Mouse (Mus musculus) bone marrow, adult 2 months (tissue): ENCODE measurements around the gene Limd1. TPM values are rescaled to one million over a fixed set of nuclear protein-coding genes. Genes with fewer than 3 reads are reported as not detected.
A peak's percentile ranks its signal among the peaks of the same experiment; 100 is the strongest.
"Not testable (repeated sequence)": the region's sequence is repeated elsewhere in the genome, so short reads cannot be mapped to it uniquely, and the experiment has no call there.

Experiments used
- H3K27ac ChIP-seq: fragments of 200-500 bp; 2 replicates; pipeline ENCODE4 v1.5.1; 2012; ENCODE audit warnings: low read depth, mild to moderate bottlenecking, control low read depth, inconsistent platforms, low read length; ENCODE audit not compliant: control insufficient read depth, poor library complexity, insufficient read depth
- H3K4me1 ChIP-seq: fragments of 200-500 bp; 2 replicates; pipeline ENCODE4 v1.6.1; 2011; ENCODE audit warnings: low read length; ENCODE audit not compliant: control insufficient read depth, insufficient read depth
- H3K4me3 ChIP-seq: fragments of 200-500 bp; replicated peaks from 2 replicates; pipeline ENCODE3; 2011; ENCODE audit warnings: mild to moderate bottlenecking, low read depth, low read length, control low read depth; ENCODE audit not compliant: control insufficient read depth
- CTCF ChIP-seq: fragments of 200-500 bp; IDR thresholded peaks from 2 replicates; pipeline ENCODE4 v1.5.1; 2011; ENCODE audit warnings: low read length, control low read depth; ENCODE audit not compliant: control insufficient read depth, insufficient read depth
- POLR2A ChIP-seq: fragments of 200-500 bp; IDR thresholded peaks from 2 replicates; pipeline ENCODE4 v1.6.1; 2011; ENCODE audit warnings: low read depth, mild to moderate bottlenecking, control low read depth, low read length, borderline replicate concordance; ENCODE audit not compliant: control insufficient read depth
- WGBS: fragments of 180-500 bp; shearing (Covaris S2); methylation state at CpG from one replicate; pipeline ENCODE4 v1.1.7; 2018; 5-methylcytosine and 5-hydroxymethylcytosine counted together
- polyA plus RNA-seq: library from polyadenylated mRNA; stranded (reverse); fragments of >200 nt; gene quantifications from 2 replicates; pipeline ENCODE4 v1.2.4, GENCODE M21; 2011; ENCODE audit warnings: low replicate concordance; ENCODE audit not compliant: missing spikeins, insufficient read depth, insufficient read length

The Limd1 gene
- polyA plus RNA-seq: 16.0 and 19.0 TPM in 2 replicates

- under 1% methylated on average over 47 of the region's 57 CpGs for WGBS
- no peak for TF ChIP-seq CTCF
- TF ChIP-seq POLR2A: peak; percentile 59; the same call in 1 of the 2 replicates
- H3K27ac ChIP-seq: peak within 1 kb of the TSS; percentile 94
- peak within 1 kb of the TSS; percentile 86 for H3K4me3 ChIP-seq
- H3K4me1 ChIP-seq: peaks cover 7% of the 10 kb centered on the region
These were observed at the start of gene Limd1 for GRCm38 (mm10) chr9:123478586-123479195. TSS of gene Limd1 (plus strand) at chr9:123478706.

- Histone ChIP-seq H3K4me3 (no peak overlapping the region), H3K4me1 (no peaks in the 10 kb centered on the region), H3K27ac (no peak overlapping the region)
- TF ChIP-seq POLR2A (no peak), CTCF (no peak)
- 85% methylated on average over 4 of the region's 4 CpGs for WGBS
These were observed 48.6 kb upstream of the Limd1 start for GRCm38 (mm10) chr9:123429863-123430262.

DNA sequence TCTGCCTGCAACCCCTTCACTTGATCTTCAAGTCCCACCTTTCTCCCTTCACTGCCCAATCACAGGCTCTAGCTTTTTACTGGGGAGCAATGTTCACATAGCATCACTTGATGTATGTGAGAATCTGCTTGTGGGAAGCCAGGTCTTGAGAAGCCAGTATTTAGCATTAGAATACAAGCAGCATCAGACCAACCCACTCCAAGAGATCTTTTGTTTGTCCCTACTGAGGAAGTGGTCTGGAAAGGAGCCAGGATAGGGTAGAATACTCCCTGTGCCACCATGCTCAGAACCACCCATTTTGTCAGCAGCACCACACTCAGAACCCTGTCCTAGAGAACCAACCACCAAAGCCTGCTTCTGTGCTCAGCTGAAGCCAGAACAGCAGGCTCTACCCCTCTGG is 47.5 kb upstream of the Limd1 start:
- no peak overlapping the region for H3K27ac ChIP-seq
- TF ChIP-seq CTCF (no peak), POLR2A (no peak)
- no peaks in the 10 kb centered on the region for H3K4me1 ChIP-seq
- H3K4me3 ChIP-seq: no peak overlapping the region

DNA sequence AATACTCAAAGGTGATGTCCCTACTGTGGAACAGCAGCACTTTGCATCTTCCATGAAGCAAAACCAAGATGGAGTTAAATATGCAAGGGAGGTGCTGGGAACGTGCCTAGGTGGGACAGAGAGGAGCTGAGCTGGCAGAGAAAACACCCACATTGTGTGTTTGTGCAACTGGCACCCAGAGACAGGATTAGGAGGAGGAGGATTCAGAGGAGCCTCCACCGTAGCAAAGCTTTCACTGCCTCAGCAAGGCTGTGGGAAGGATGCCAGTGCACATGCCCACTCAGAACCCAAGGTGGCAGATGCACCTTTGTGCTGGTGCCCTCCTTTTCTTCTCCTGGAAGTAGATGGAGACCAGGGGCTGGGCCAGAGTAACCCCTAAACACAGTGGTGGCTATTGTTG is 40.3 kb upstream of the Limd1 start:
- no peak overlapping the region for H3K4me3 ChIP-seq
- WGBS: 85% methylated on average over 2 of the region's 2 CpGs
- no peaks in the 10 kb centered on the region for H3K4me1 ChIP-seq
- TF ChIP-seq POLR2A: no peak
- TF ChIP-seq CTCF: no peak
- H3K27ac ChIP-seq: no peak overlapping the region

GRCm38 (mm10) chr9:123440230-123441058 is 38.1 kb upstream of the Limd1 start:
- TF ChIP-seq CTCF (no peak), POLR2A (no peak)
- H3K4me1 ChIP-seq: no peaks in the 10 kb centered on the region
- no peak overlapping the region for H3K4me3 ChIP-seq
- WGBS: 68% methylated on average over 5 of the region's 5 CpGs
- no peak overlapping the region for H3K27ac ChIP-seq

- H3K4me1 ChIP-seq, H3K4me3 ChIP-seq, H3K27ac ChIP-seq: not testable (repeated sequence)
- WGBS: 96% methylated on average over 3 of the region's 3 CpGs
These were observed 31.4 kb upstream of the Limd1 start for GRCm38 (mm10) chr9:123447101-123447500.

DNA sequence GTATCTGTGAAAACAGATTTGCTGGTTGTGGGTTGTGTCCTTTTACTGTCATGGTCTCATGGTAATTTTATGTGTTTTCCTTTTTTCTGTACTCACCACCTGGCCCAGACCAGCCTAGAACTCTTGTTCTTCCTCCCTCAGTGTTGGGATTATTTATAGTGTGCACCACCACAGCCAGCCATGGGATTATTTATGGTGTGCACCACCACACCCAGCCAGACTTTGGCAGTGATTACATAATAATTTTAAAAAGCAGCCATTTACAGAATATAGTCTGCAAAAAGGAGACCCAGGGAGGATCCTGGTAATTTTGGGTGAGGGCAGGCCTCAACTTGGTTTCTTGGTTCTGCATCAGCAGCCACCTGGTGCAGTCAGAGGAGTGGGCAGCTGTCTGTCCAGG is 29.9 kb upstream of the Limd1 start:
- Histone ChIP-seq H3K27ac (no peak overlapping the region), H3K4me1 (no peaks in the 10 kb centered on the region), H3K4me3 (no peak overlapping the region)
- TF ChIP-seq CTCF (no peak), POLR2A (no peak)

- no peak overlapping the region for H3K27ac ChIP-seq
- no peaks in the 10 kb centered on the region for H3K4me1 ChIP-seq
- 0 out of 2 replicates have a peak, but pooled peaks have one; percentile 28 for TF ChIP-seq CTCF
- no peak for TF ChIP-seq POLR2A
- WGBS: 49% methylated on average over 2 of the region's 2 CpGs
- no peak overlapping the region for H3K4me3 ChIP-seq
These were observed 28.3 kb upstream of the Limd1 start for GRCm38 (mm10) chr9:123450174-123450573.
